In genomic region chr6:86547880-86548367, GRCm38 (mm10) we compare ENCODE assay signal across 8 mouse cellular contexts. TPM values are rescaled to one million over a fixed set of nuclear protein-coding genes. Genes with fewer than 3 reads are reported as not detected.
A peak's percentile ranks its signal among the peaks of the same experiment; 100 is the strongest.
DNase-seq lines count a peak whose midpoint lies in the region; ATAC-seq and TF ChIP-seq lines count a peak whose summit lies in the region.

No protein-coding gene starts in this region.

- peak overlapping the region; percentile 39 for H3K4me2 ChIP-seq in CH12.LX (ENCODE audit: insufficient read depth, low read depth, poor library complexity, severe bottlenecking)
- H3K4me2 ChIP-seq in kidney, embryonic 15.5 days = no peak overlapping the region

- DNase-seq in CH12.LX (ENCODE audit: extremely low read depth) = peak; percentile 54
- peak in 1 of 2 experiments; percentile 29 for DNase-seq in heart, adult 2 months
- DNase-seq in lung, postnatal 36 days = peak; percentile 77
- no peak for DNase-seq in adrenal gland, adult 18-20 months (ENCODE audit: low spot score in 2 of 2)
- no peak for DNase-seq in cerebellum, postnatal 14 days
- no peak for DNase-seq in left cerebral cortex, postnatal 4 days

- H3K4me3 ChIP-seq in CH12.LX (replicated peaks in 1 of 3; ENCODE audit: low read depth in 2 of 3, low read length in 2 of 3, poor library complexity in 1 of 3) = peak overlapping the region in 2 of 3 experiments; percentile 3 to 19
- H3K4me3 ChIP-seq in heart, adult 2 months = no peak overlapping the region
- H3K4me3 ChIP-seq in kidney, embryonic 15.5 days (replicated peaks) = no peak overlapping the region

- peak; percentile 70; the same call in 1 of the 2 replicates for TF ChIP-seq EP300 in CH12.LX (IDR thresholded peaks at IDR 0.05; ENCODE audit: low read length)
- TF ChIP-seq EP300 in heart, adult 2 months (IDR thresholded peaks at IDR 0.05; ENCODE audit: insufficient read depth, low read depth, low read length) = no peak

- H3K36me3 ChIP-seq in CH12.LX (replicated peaks in 1 of 2; ENCODE audit: control insufficient read depth in 1 of 2, insufficient read depth in 1 of 2, low read length in 1 of 2) = peaks cover 15 to 62% of the 10 kb centered on the region in 2 experiments
- no peaks in the 10 kb centered on the region for H3K36me3 ChIP-seq in heart, adult 2 months (ENCODE audit: control insufficient read depth, insufficient read depth, low read length)
- H3K36me3 ChIP-seq in kidney, embryonic 15.5 days = peaks cover 89% of the 10 kb centered on the region

- peak in 1 of 2 experiments; percentile 42; a peak in 2 of 4 replicates for TF ChIP-seq CTCF in CH12.LX (conservative IDR thresholded peaks at IDR 0.05 in 1 of 2, IDR thresholded peaks at IDR 0.05 in 1 of 2; ENCODE audit: low read depth in 2 of 2, low read length in 2 of 2)
- TF ChIP-seq CTCF in heart, adult 2 months (IDR thresholded peaks at IDR 0.05) = peak; percentile 34

- H3K9ac ChIP-seq in CH12.LX (ENCODE audit: insufficient read depth, low read depth) = no peak overlapping the region; the same call in 1 of the 2 replicates
- H3K9ac ChIP-seq in heart, adult 2 months (ENCODE audit: low read depth, low read length) = no peak overlapping the region; the same call in 1 of the 2 replicates
- H3K9ac ChIP-seq in kidney, embryonic 15.5 days = no peak overlapping the region

- intact Hi-C loops in heart, adult 2 months (cut with DNase I) = loop anchor here (5.0 kb wide), 2 partner anchors 34 to 49 kb away; no protein-coding TSS in a partner anchor
- intact Hi-C loops in left cerebral cortex, postnatal 4 days (cut with DNase I) = no loop called here

- no peaks in the 10 kb centered on the region for H3K27me3 ChIP-seq in CH12.LX (replicated peaks)
- no peaks in the 10 kb centered on the region for H3K27me3 ChIP-seq in heart, adult 2 months (ENCODE audit: control insufficient read depth, insufficient read depth, low read length)
- H3K27me3 ChIP-seq in kidney, embryonic 15.5 days = no peaks in the 10 kb centered on the region

- TF ChIP-seq RAD21 in CH12.LX (IDR thresholded peaks at IDR 0.05; ENCODE audit: low read depth, low read length) = peak; percentile 26

- in situ Hi-C loops in CH12.LX (cut with MboI; ENCODE audit: low pct_ligation_motif_present, low pct_unique_long_range_greater_than_20kb, low sequenced_read_pairs) = no loop called here

- TF ChIP-seq POLR2A in CH12.LX (IDR thresholded peaks at IDR 0.05; ENCODE audit: low read depth, low read length) = no peak
- TF ChIP-seq POLR2A in heart, adult 2 months (IDR thresholded peaks at IDR 0.05; ENCODE audit: insufficient read depth, low read depth, low read length) = no peak

- no peaks in the 10 kb centered on the region for H3K79me2 ChIP-seq in CH12.LX (replicated peaks; ENCODE audit: control insufficient read depth, extremely low read depth, insufficient read depth, poor library complexity, severe bottlenecking)
- H3K79me2 ChIP-seq in heart, adult 2 months (replicated peaks; ENCODE audit: control insufficient read depth, insufficient read depth, low read length) = no peaks in the 10 kb centered on the region

- H3K9me3 ChIP-seq in CH12.LX (replicated peaks; ENCODE audit: low read length) = no peaks in the 10 kb centered on the region
- no peaks in the 10 kb centered on the region for H3K9me3 ChIP-seq in kidney, embryonic 15.5 days (replicated peaks)

- H3K27ac ChIP-seq in CH12.LX (ENCODE audit: insufficient read depth, low read depth) = 0 out of 2 replicates have a peak overlapping the region, but pooled peaks have one; percentile 38
- peak overlapping the region; percentile 10 for H3K27ac ChIP-seq in heart, adult 2 months
- H3K27ac ChIP-seq in kidney, embryonic 15.5 days = peak overlapping the region; percentile 66

- dilution Hi-C loops in CH12.LX (cut with MboI; ENCODE audit: extremely low pct_ligation_motif_present, extremely low pct_unique_long_range_greater_than_20kb, low sequenced_read_pairs) = no loop called here

- peaks cover 0 to 21% of the 10 kb centered on the region in 2 experiments; a peak in 2 of 4 replicates for H3K4me1 ChIP-seq in CH12.LX (ENCODE audit: control insufficient read depth in 1 of 2, insufficient read depth in 2 of 2)
- H3K4me1 ChIP-seq in heart, adult 2 months (ENCODE audit: control insufficient read depth, insufficient read depth, low read length) = no peaks in the 10 kb centered on the region
- H3K4me1 ChIP-seq in kidney, embryonic 15.5 days = peaks cover 7% of the 10 kb centered on the region

- peak; percentile 73 for ATAC-seq in kidney, embryonic 15.5 days (replicated peaks; ENCODE audit: low FRiP score)
- no peak for ATAC-seq in cerebellum, adult (ENCODE audit: insufficient number of reproducible peaks, low FRiP score, low TSS enrichment)

- WGBS in heart, adult 2 months = 57% methylated on average over 8 of the region's 8 CpGs
- 44% methylated on average over 8 of the region's 8 CpGs for WGBS in kidney, embryonic 15.5 days

TF ChIP-seq in CH12.LX, 34 proteins besides CTCF, POLR2A, EP300 and RAD21:
- TF ChIP-seq SIN3A (IDR thresholded peaks at IDR 0.05; ENCODE audit: low read length) = peak; percentile 99
- no peak for TF ChIP-seq MAX (IDR thresholded peaks at IDR 0.05; ENCODE audit: low read length)
- peak; percentile 58; the same call in 1 of the 2 replicates for TF ChIP-seq ZNF384 (IDR thresholded peaks at IDR 0.05; ENCODE audit: low read depth, low read length)
- peak; percentile 62; the same call in 1 of the 2 replicates for TF ChIP-seq MEF2A (IDR thresholded peaks at IDR 0.05; ENCODE audit: borderline replicate concordance, low read depth, low read length)
- peak; percentile 77 for TF ChIP-seq TCF12 (IDR thresholded peaks at IDR 0.05; ENCODE audit: low read depth, low read length)
- peak; percentile 100 for TF ChIP-seq ETS1 (conservative IDR thresholded peaks at IDR 0.05; ENCODE audit: low read depth, low read length)
- TF ChIP-seq MXI1 (IDR thresholded peaks at IDR 0.05; ENCODE audit: low read depth, low read length) = peak; percentile 67
- TF ChIP-seq RCOR1 (conservative IDR thresholded peaks at IDR 0.05; ENCODE audit: low read depth, low read length) = peak; percentile 66; the same call in 1 of the 2 replicates
- TF ChIP-seq NELFE (IDR thresholded peaks at IDR 0.05; ENCODE audit: low read depth, low read length) = no peak
- 0 out of 2 replicates have a peak, but pooled peaks have one; percentile 25 for TF ChIP-seq SMC3 (IDR thresholded peaks at IDR 0.05; ENCODE audit: low read depth, low read length)
- TF ChIP-seq ZC3H11A (IDR thresholded peaks at IDR 0.05; ENCODE audit: low read depth, low read length) = no peak
- TF ChIP-seq CHD2 (IDR thresholded peaks at IDR 0.05; ENCODE audit: low read length) = 0 out of 2 replicates have a peak, but pooled peaks have one; percentile 30
- peak; percentile 50 for TF ChIP-seq BHLHE40 (IDR thresholded peaks at IDR 0.05; ENCODE audit: low read depth, low read length)
- TF ChIP-seq IRF4 (IDR thresholded peaks at IDR 0.05; ENCODE audit: low read depth, low read length) = peak; percentile 79

RNA-seq across cellular contexts. Expression of gene Pcbp1, which starts 21.8 kb away (rescaled TPM):
- total RNA-seq in CH12.LX (2012; rRNA removed) (68.9 and 81.2 TPM in 2 replicates), CH12.LX (2014; rRNA removed) (47.3 and 73.0 TPM in 2 replicates)
- 318 and 337 TPM in 2 replicates for polyA plus RNA-seq in CH12.LX (2012; ENCODE audit: insufficient read length, low read depth)
- 100 to 1,000 TPM; 155 to 164 TPM for total RNA-seq in heart, adult 2 months (2021)
- polyA plus RNA-seq in heart, adult 2 months (2012; rRNA removed) = 72.9 and 85.8 TPM in 2 replicates
- 488 and 506 TPM in 2 replicates for polyA plus RNA-seq in kidney, embryonic 15.5 days (2015; fragmentation: Nextera tagmentation; extraction: Ambion mirVana)
- total RNA-seq in adrenal gland, adult 18-20 months (2021) = 100 to 1,000 TPM; 331 to 339 TPM
- total RNA-seq in left cerebral cortex, postnatal 4 days (2021) = 100 to 1,000 TPM; 206 to 208 TPM

Comparison
In these comparisons a context has a peak if more than half of its experiments do, and no peak if none do; other contexts are left out.
1. DNase-seq: peak in CH12.LX (single experiment) and lung, postnatal 36 days (single experiment); none in adrenal gland, adult 18-20 months (0 of 2), cerebellum, postnatal 14 days (0 of 2) and left cerebral cortex, postnatal 4 days (single experiment).
2. H3K27ac ChIP-seq: peak in every context shown above with its lines; median percentile 66 in kidney, embryonic 15.5 days; 38 in CH12.LX; 10 in heart, adult 2 months.
3. H3K4me3 ChIP-seq: peak in CH12.LX (2 of 3); none in heart, adult 2 months (single experiment) and kidney, embryonic 15.5 days (single experiment).